Mouse (Mus musculus) olfactory bulb, adult 2 months (tissue): Measurements from ENCODE around the gene Rac3.

ENCODE experiments used
- CTCF ChIP-seq: fragments of 200-500 bp; IDR thresholded peaks from 2 replicates; pipeline ENCODE4 v1.5.1; 2012; ENCODE audit warnings: low read depth, mild to moderate bottlenecking, low read length, moderate library complexity; ENCODE audit not compliant: insufficient read depth
- POLR2A ChIP-seq: fragments of 200-500 bp; IDR thresholded peaks from 2 replicates; pipeline ENCODE4 v1.6.1; 2012; ENCODE audit warnings: mild to moderate bottlenecking, low read depth, low read length, moderate library complexity; ENCODE audit not compliant: insufficient read depth

DNA sequence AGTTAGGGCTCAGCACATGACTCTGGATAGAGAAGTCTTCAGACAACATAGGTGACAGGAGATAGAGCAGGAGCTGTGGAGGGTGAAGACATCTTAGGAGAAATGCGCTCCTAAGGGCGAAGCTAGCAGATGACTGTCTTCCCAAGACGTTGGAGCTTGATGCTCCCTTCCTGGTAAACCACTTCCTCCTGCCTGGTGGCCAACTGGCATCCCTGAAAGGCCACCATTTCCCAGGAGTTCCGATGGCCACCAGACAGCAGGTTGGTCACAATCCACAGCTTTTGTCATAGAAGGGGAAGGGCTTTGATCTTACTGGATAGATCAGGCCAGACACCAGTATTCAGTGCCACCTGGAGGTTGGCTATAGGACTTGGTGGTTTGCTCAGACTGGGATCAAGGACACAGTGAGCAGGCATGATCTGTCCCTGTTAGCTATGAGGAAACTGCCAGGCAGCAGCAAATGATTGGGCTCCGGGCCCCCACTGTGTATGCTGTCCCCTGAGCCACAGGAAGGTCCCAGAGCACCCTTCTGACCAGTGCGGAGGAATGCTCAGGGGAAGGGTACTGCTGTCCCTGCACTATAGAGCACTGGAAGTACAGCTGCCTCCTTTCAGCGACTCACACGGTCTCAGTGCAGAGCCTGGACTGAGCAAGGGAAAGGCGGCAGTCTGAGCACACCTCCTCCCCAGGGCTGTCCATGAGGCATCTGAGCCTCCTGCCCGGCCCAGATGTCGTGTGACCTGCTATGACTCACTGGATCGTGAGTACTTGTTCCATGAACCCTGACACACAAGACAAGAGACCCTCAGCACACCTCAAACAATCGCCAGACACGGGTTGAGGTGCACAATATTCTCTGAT, 40.8 kb downstream of the Rac3 start:
- TF ChIP-seq CTCF: no peak
- TF ChIP-seq POLR2A: no peak
